Mouse (Mus musculus) G1E-ER4 (cell line): ENCODE measurements around the gene Gab2. TPM values are rescaled to one million over a fixed set of nuclear protein-coding genes. Genes with fewer than 3 reads are reported as not detected.

Experiments used
- GATA1 ChIP-seq: IDR thresholded peaks from one replicate; pipeline ENCODE4 v1.8.0; 2012; ENCODE audit warnings: low read length, inconsistent platforms
- polyA plus RNA-seq: library from polyadenylated mRNA; stranded (reverse); fragments of >175 nt; gene quantifications from 2 replicates; pipeline ENCODE4 v1.2.3, GENCODE M21; 2012

Gene Gab2
- polyA plus RNA-seq, 1 experiment: 5.2 TPM

- no peak for TF ChIP-seq GATA1
Measured at GRCm38 (mm10) chr7:97084181-97084580, 2.8 kb downstream of the Gab2 start.

GRCm38 (mm10) chr7:97085291-97085690 lies 3.9 kb downstream of the Gab2 start:
- TF ChIP-seq GATA1: no peak

- TF ChIP-seq GATA1: no peak
Measured at GRCm38 (mm10) chr7:97094241-97094640, 12.9 kb downstream of the Gab2 start.

GRCm38 (mm10) chr7:97108119-97108518 lies 26.7 kb downstream of the Gab2 start:
- TF ChIP-seq GATA1: no peak

GRCm38 (mm10) chr7:97128949-97129348 lies 47.6 kb downstream of the Gab2 start:
- no peak for TF ChIP-seq GATA1

GRCm38 (mm10) chr7:97136453-97136852 lies 55.1 kb downstream of the Gab2 start:
- no peak for TF ChIP-seq GATA1

GRCm38 (mm10) chr7:97151082-97151813 lies 69.9 kb downstream of the Gab2 start:
- no peak for TF ChIP-seq GATA1

- TF ChIP-seq GATA1: no peak
Measured at GRCm38 (mm10) chr7:97154756-97155487, 73.5 kb downstream of the Gab2 start.

GRCm38 (mm10) chr7:97164261-97164660 lies 82.9 kb downstream of the Gab2 start:
- TF ChIP-seq GATA1: no peak

GRCm38 (mm10) chr7:97171089-97171488 lies 89.7 kb downstream of the Gab2 start:
- no peak for TF ChIP-seq GATA1

GRCm38 (mm10) chr7:97171719-97172118 lies 90.3 kb downstream of the Gab2 start:
- TF ChIP-seq GATA1: no peak

GRCm38 (mm10) chr7:97172126-97172525 lies 90.7 kb downstream of the Gab2 start:
- TF ChIP-seq GATA1: no peak

- TF ChIP-seq GATA1: no peak
Measured at GRCm38 (mm10) chr7:97181931-97182330, 100.5 kb downstream of the Gab2 start.

- no peak for TF ChIP-seq GATA1
Measured at GRCm38 (mm10) chr7:97183426-97183825, 102.0 kb downstream of the Gab2 start.

- TF ChIP-seq GATA1: peak; percentile 100
Measured at GRCm38 (mm10) chr7:97184005-97184404, 102.6 kb downstream of the Gab2 start.

GRCm38 (mm10) chr7:97187387-97188081 lies 106.1 kb downstream of the Gab2 start:
- TF ChIP-seq GATA1: no peak

- no peak for TF ChIP-seq GATA1
Measured at GRCm38 (mm10) chr7:97189116-97189515, 107.7 kb downstream of the Gab2 start.
